Mouse (Mus musculus) cerebellum, postnatal 36 days (tissue): ENCODE measurements around the gene Sap18b.
A peak's percentile ranks its signal among the peaks of the same experiment; 100 is the strongest.
"Not testable (repeated sequence)": the region's sequence is repeated elsewhere in the genome, so short reads cannot be mapped to it uniquely, and the experiment has no call there.

Experiments
- DNase-seq, 2 experiments: peaks; one replicate each; pipeline ENCODE4 v3.0.0; 2021 to 2022; ENCODE audit warnings: mixed read lengths in 2 of 2

Gene Sap18b

GRCm38 (mm10) chr8:95822699-95823098 lies 2.4 kb upstream of the Sap18b start:
- no peak for DNase-seq

DNA sequence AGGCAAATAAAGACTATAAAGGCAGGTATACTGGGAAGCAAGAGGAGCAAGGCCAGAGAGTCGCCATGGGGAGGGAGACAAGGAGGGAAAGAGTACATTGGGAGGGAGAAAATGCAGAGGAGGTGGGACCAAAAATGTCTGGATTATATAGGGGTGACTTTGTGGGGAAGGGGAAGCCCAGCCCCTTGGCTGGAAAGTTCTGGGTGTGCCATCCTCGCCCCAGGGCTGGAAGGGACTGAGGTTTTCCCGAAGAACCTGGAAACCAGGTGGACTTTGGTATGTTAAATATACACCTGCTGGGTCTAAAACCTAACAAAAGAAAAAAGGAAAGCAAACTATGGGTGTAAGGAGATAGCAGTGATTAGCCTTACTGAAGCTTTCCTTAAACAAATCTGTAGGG lies 5.0 kb downstream of the Sap18b start:
- DNase-seq, result no peak

GRCm38 (mm10) chr8:95832603-95833434 lies 7.7 kb downstream of the Sap18b start:
- DNase-seq, result peak; percentile 82 to 90

DNA sequence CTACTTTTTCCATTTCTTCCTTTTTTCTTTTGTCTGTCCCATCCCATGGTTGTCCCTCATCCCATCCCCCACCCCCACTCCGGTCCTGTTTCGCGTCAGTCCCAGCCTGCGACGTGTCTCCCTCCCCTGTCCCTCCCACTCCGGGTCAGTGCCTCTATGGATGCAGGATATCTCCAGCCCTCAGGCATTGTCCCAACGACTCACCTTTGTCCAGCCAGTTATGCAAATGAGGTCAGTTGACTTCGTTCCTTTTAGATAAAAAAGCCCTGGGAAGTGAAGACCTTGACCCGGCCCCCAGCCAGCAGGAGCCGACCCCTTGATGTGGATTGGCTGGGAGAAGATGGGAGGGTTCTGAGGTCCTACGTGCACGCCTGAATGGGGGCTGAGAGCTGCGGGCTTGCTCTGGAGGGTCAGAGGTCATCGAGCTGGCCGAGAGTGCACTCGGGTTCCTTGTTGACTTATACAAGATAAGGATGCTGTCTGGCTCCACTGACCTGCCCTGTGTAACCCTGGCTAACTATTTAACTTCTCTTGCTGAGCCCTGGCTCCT lies 8.4 kb downstream of the Sap18b start:
- DNase-seq, result no peak

DNA sequence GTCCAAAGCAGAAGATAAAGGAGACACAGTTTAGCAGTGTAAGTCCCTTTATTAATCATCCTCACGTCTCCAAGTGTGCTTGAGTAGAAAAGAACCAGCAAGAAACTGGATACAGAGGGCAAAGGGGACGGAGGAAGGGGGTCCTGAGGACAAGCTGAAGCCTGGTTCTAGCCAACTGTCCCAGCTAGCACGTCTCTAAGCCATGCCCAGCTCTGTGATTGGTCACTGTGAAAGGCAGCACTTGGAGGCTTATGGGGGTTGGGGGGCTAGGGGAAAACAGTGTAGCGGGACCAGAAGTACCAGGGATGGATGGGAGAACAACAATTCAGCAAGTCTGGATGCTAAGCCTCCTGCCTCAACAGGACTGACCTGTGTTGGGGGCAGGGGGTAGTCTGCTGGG lies 10.7 kb downstream of the Sap18b start:
- no peak for DNase-seq

- no peak for DNase-seq
These were observed 12.1 kb downstream of the Sap18b start for GRCm38 (mm10) chr8:95837266-95837665.

GRCm38 (mm10) chr8:95839289-95839688 lies 14.1 kb downstream of the Sap18b start:
- DNase-seq, result no peak

DNA sequence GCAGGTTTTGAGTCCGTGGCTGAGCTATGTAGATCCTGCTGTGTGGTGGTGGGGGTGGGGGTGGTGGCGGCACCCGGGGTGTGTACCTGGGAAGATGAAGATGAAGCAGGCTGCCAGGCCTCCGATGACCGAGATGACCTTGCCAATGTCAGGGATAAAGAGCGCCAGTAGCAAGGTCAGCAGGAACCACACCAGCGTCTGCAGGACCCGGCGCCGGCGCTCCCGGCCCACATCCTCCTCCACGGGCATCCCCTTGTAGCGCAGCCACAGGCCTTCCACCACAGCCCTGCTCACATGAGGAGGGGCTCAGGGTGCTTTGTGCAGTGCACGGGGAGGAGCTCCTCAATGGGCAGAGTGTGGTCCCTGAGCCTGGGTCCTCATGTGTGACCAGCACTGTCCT lies 16.3 kb downstream of the Sap18b start:
- no peak for DNase-seq

DNA sequence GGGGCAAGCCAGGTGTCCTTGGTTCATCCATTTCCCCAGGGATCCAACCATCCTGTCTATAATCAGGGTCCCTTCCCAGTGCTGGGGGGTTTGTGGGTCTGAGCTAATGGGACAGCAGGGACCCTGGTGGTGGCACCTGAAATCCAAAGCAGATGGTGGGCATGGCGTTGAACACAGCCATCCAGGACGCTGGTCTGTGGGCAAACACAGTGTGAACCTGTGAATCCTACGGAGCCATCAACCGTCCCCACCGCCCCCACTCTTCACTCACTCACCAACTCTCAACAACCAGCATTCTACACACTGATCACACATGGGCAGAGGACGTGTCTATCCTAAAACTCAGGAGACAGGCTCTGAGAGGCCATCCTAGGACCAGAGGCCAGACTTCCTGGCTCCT lies 18.8 kb downstream of the Sap18b start:
- DNase-seq, result no peak

GRCm38 (mm10) chr8:95845026-95845425 lies 19.9 kb downstream of the Sap18b start:
- DNase-seq, result no peak

DNA sequence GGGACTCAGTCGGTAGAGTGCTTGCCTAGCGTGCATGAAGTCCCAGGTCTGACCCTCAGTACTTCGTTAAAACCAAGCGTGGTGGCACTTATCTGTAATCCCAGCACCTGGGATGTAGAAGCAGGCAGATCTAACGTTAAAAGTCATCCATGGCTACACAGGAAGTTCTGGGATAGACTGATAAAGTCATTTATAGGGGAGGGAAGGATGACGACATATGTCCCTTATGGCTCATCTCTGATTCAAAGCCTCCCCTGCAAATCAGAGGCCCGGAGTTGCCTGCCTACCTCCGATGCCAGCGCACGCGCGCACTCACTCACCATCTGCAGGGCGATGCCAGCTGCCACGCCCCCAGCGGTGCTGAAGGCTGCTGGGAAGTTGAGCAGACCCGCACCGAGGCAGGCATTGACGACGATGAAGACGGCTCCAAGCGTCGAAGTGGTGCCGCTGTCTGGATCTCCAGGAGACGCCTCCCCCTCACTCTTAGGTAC lies 23.0 kb downstream of the Sap18b start:
- no peak for DNase-seq

GRCm38 (mm10) chr8:95848734-95849464 lies 23.8 kb downstream of the Sap18b start:
- no peak for DNase-seq

DNA sequence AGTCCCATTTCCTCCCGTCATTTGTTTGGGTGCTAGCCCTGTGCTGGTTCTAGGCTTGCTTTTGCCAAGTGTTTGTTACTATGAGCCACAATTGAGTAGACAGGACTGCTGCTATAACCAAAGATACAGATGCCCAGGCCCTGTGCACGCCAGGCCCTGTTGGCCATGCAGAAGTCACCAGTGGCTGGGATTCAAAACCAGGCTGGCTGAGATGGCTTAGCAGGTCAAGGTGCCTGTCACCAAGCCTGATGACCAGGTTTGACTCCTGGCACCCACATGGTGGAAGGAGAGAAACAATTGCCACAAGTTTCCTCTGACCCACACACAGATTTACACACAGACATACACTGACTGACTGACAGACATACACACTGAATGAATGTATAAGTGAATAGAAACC lies 25.2 kb downstream of the Sap18b start:
- DNase-seq, result no peak

DNA sequence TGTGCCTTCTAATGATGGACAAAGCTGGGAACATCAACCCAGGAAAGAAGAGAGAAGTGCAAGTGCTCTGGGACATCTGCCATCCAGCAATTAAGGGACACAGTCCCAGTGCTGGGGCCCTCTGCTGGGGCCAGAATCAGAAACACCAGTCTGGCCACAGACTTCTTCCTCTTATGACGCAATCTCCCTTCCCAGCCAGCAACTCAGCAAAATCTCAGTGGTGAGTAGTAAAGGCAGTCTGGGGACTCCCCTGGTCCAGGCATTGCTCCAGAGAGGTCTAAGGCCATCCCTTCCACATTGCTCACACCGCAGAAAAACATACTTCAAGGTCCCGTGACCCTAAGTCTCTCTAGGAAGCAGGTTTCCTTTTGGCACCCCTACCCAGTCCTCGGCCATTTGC lies 27.1 kb downstream of the Sap18b start:
- no peak for DNase-seq

GRCm38 (mm10) chr8:95853102-95853843 lies 28.1 kb downstream of the Sap18b start, which contains the start of gene Slc38a7:
Gene Slc38a7, minus strand, starts transcription at chr8:95853539.
- peak; percentile 63 to 74 for DNase-seq

DNA sequence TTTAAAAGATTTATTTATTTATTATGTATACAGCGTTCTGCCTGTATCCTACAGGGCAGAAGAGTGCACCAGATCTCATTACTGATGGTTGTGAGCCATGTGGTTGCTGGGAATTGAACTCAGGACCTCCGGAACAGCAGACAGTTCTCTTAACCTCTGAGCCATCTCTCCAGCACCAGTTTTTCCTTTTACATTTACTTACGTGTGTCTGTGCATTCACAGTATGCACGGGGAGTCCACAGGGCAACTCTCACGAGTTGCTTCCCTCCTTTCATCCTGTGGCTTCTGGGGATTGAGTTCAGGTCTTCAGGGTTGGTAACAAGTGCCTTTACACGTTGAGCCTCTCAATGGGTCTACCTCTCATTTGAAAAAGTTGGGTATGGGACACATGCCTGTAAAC lies 29.0 kb downstream of the Sap18b start:
- DNase-seq, result no peak

GRCm38 (mm10) chr8:95863761-95864440 lies 38.8 kb downstream of the Sap18b start:
- DNase-seq, result not testable (repeated sequence)

DNA sequence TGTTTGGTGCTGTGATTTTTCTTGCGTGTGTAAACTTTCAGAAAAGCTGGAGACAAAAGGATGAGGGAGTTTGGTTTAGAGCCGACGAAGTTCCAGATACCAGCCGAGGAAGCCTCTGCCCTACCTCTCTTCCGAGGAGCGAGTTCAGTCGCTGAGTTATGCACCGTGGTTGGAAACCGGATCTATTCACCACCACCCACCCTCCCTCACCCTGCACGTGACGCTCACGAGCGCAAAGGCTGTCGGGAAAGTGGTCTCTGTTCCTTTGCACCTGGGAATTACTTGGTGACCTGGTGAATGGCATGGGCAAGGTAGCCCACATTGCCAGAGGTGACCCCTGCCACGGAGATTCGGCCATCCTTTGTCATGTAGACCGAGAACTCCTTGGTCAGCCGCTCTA lies 39.7 kb downstream of the Sap18b start:
- DNase-seq, result not testable (repeated sequence)

DNA sequence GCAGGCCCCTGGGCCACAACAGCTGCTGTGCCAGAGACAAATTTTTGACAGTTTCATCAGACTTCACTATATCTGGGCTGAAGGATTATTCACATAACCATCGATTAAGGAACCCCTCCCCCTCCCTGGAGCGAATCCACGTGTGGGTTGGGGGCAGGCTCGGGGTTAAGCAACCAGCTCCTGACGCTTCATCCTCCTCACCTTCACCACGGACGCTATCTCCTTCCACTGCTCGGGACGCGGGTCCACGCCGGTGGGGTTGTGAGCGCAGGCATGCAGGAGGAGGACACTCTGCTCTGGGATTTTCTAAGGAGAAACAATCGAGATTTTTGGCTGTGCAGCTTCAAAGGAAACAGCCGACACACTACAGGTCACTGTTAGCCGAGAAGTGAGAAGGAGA lies 46.5 kb downstream of the Sap18b start:
- no peak for DNase-seq

DNA sequence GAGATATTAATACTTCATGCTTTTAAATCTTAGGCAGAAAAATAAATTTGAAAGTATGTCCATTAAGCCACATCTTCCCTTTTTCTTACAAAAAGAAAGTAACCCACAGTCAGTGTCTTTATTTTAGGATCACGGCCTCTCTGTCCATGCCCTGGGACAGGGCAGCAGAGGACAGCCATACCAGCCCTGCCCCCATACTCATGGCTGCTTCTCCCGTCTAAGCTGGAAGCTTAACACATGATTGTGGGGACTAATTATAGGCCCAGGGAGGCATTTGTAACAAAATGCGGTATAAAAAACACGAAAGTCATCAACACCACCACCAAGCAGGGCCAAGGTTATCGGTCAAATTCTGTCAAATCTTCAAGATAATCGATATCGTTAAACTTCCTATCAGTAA lies 50.1 kb downstream of the Sap18b start:
- DNase-seq, result no peak
